Mouse (Mus musculus) CD4-positive, CD25-positive, alpha-beta regulatory T cell, adult 9 weeks (primary cell): ENCODE results near the gene Tmem266. TPM values are rescaled to one million over a fixed set of nuclear protein-coding genes. Genes with fewer than 3 reads are reported as not detected.

Experiments used
- polyA plus RNA-seq: library from polyadenylated mRNA; unstranded; fragments of 100-300 nt; shearing (Covaris generic); gene quantifications from one replicate; pipeline ENCODE4 v1.2.1, GENCODE M21; 2017

Tmem266 gene
- not detected for polyA plus RNA-seq

GRCm38 (mm10) chr9:55326515-55327233, at the start of gene Tmem266, which contains the start of gene Nrg4:
Gene Tmem266, plus strand, starts transcription at chr9:55326913.
Gene Nrg4, minus strand, starts transcription at chr9:55326844.

Other genes starting within 250 kb of the Tmem266 start
- 9.4 TPM for gene Ube2q2, start 178.1 kb upstream of the Tmem266 start, polyA plus RNA-seq
- gene Fbxo22, start 118.0 kb upstream of the Tmem266 start, polyA plus RNA-seq, result 66.1 TPM
- 3.3 TPM for gene Nrg4, start 69 bp upstream of the Tmem266 start, polyA plus RNA-seq
- 135 TPM for gene Etfa, start 185.3 kb downstream of the Tmem266 start, polyA plus RNA-seq
- not detected for gene Isl2, start 211.8 kb downstream of the Tmem266 start, polyA plus RNA-seq